Mouse (Mus musculus): ENCODE measurements at regions not wholly inside any gene's neighbourhood (a gene's known extent, or its start where the extent isn't known, plus 50 kb on each side); places are given as distances from the start of the nearest gene placed in this dataset.

GRCm38 (mm10) chr10:126070984-126071713 is 105.2 kb downstream of the Lrig3 start:
- TF ChIP-seq CTCF (IDR thresholded peaks at IDR 0.05), result no peak
- no peak for DNase-seq
- intact Hi-C loops (cut with DNase I), result no loop called here
- Histone ChIP-seq H3K27ac (no peak overlapping the region), H3K4me3 (no peak overlapping the region)

- no peak for TF ChIP-seq CTCF (IDR thresholded peaks at IDR 0.05)
- H3K27ac ChIP-seq, result no peak overlapping the region
- intact Hi-C loops (cut with DNase I), result no loop called here
- H3K4me3 ChIP-seq, result no peak overlapping the region
- no peak for DNase-seq
These were observed 105.7 kb downstream of the Lrig3 start for GRCm38 (mm10) chr10:126071714-126072057.

GRCm38 (mm10) chr10:126077313-126077966 is 111.5 kb downstream of the Lrig3 start:
- intact Hi-C loops (cut with DNase I), result no loop called here
- Histone ChIP-seq H3K27ac (no peak overlapping the region), H3K4me3 (no peak overlapping the region)
- no peak for TF ChIP-seq CTCF (IDR thresholded peaks at IDR 0.05)
- no peak for DNase-seq

GRCm38 (mm10) chr10:126082576-126082975 is 116.6 kb downstream of the Lrig3 start:
- no peak overlapping the region for H3K4me3 ChIP-seq

GRCm38 (mm10) chr10:126086684-126087083 is 120.7 kb downstream of the Lrig3 start:
- Histone ChIP-seq H3K27ac (no peak overlapping the region), H3K4me3 (no peak overlapping the region)
- intact Hi-C loops (cut with DNase I), result no loop called here
- DNase-seq, result no peak
- TF ChIP-seq CTCF (IDR thresholded peaks at IDR 0.05), result peak; percentile 22; the same call in 1 of the 2 replicates

More at GRCm38 (mm10) chr10:126082576-126082975, 116.6 kb downstream of the Lrig3 start:
- no peak for DNase-seq
- H3K27ac ChIP-seq, result no peak overlapping the region
- intact Hi-C loops (cut with DNase I), result no loop called here
- TF ChIP-seq CTCF (IDR thresholded peaks at IDR 0.05), result no peak

- intact Hi-C loops (cut with DNase I), result no loop called here
- TF ChIP-seq CTCF (IDR thresholded peaks at IDR 0.05), result no peak
- Histone ChIP-seq H3K27ac (no peak overlapping the region), H3K4me3 (no peak overlapping the region)
- DNase-seq, result no peak
These were observed 128.4 kb downstream of the Lrig3 start for GRCm38 (mm10) chr10:126094238-126094880.

- no peak for TF ChIP-seq CTCF (IDR thresholded peaks at IDR 0.05)
- intact Hi-C loops (cut with DNase I), result no loop called here
- Histone ChIP-seq H3K4me3 (no peak overlapping the region), H3K27ac (peak overlapping the region; percentile 25; the same call in 1 of the 2 replicates)
- peak; percentile 59 for DNase-seq
These were observed 131.9 kb downstream of the Lrig3 start for GRCm38 (mm10) chr10:126097896-126098295.

GRCm38 (mm10) chr10:126102876-126103275 is 136.9 kb downstream of the Lrig3 start:
- H3K4me3 ChIP-seq, result no peak overlapping the region
- no peak overlapping the region for H3K27ac ChIP-seq
- DNase-seq, result peak; percentile 34
- intact Hi-C loops (cut with DNase I), result no loop called here
- no peak for TF ChIP-seq CTCF (IDR thresholded peaks at IDR 0.05)

GRCm38 (mm10) chr10:126113106-126113505 is 147.1 kb downstream of the Lrig3 start:
- Histone ChIP-seq H3K4me3 (no peak overlapping the region), H3K27ac (no peak overlapping the region)
- no peak for DNase-seq
- TF ChIP-seq CTCF (IDR thresholded peaks at IDR 0.05), result no peak
- intact Hi-C loops (cut with DNase I), result no loop called here

GRCm38 (mm10) chr10:126115386-126115785 is 149.4 kb downstream of the Lrig3 start:
- Histone ChIP-seq H3K4me3 (no peak overlapping the region), H3K27ac (no peak overlapping the region)
- DNase-seq, result no peak
- intact Hi-C loops (cut with DNase I), result no loop called here
- no peak for TF ChIP-seq CTCF (IDR thresholded peaks at IDR 0.05)

GRCm38 (mm10) chr10:126121626-126122025 is 155.7 kb downstream of the Lrig3 start:
- TF ChIP-seq CTCF (IDR thresholded peaks at IDR 0.05), result no peak
- no peak for DNase-seq
- H3K27ac ChIP-seq, result no peak overlapping the region
- intact Hi-C loops (cut with DNase I), result no loop called here
- no peak overlapping the region for H3K4me3 ChIP-seq

- Histone ChIP-seq H3K27ac (no peak overlapping the region), H3K4me3 (no peak overlapping the region)
- no peak for DNase-seq
- peak; percentile 38 for TF ChIP-seq CTCF (IDR thresholded peaks at IDR 0.05)
- intact Hi-C loops (cut with DNase I), result no loop called here
These were observed 156.5 kb downstream of the Lrig3 start for GRCm38 (mm10) chr10:126122504-126122903.

- H3K4me3 ChIP-seq, result no peak overlapping the region
- no peak overlapping the region for H3K27ac ChIP-seq
- TF ChIP-seq CTCF (IDR thresholded peaks at IDR 0.05), result no peak
- no peak for DNase-seq
- intact Hi-C loops (cut with DNase I), result no loop called here
These were observed 167.2 kb downstream of the Lrig3 start for GRCm38 (mm10) chr10:126133188-126133587.
